In genomic region chr6:88200693-88201609, GRCm38 (mm10) we compare ENCODE assay signal across 11 mouse cellular contexts. TPM values are rescaled to one million over a fixed set of nuclear protein-coding genes. Genes with fewer than 3 reads are reported as not detected.
DNase-seq lines count a peak whose midpoint lies in the region; ATAC-seq and TF ChIP-seq lines count a peak whose summit lies in the region.
"Had no signal": no experiment of that assay in that cellular context is flagged by ENCODE, and none has a peak within 500 bp of the region (broad histone marks: within the 10 kb centered on the region; RNA-seq: fewer than 3 reads in every experiment).

No protein-coding gene starts in this region.

- H3K36me3 ChIP-seq in forebrain, embryonic 12.5 days (replicated peaks): no peaks in the 10 kb centered on the region
- H3K36me3 ChIP-seq in forebrain, embryonic 16.5 days (ENCODE audit: control insufficient read depth, insufficient read depth): no peaks in the 10 kb centered on the region
- no peaks in the 10 kb centered on the region for H3K36me3 ChIP-seq in lung, postnatal 0 days (ENCODE audit: insufficient read depth, low read length)
- H3K36me3 ChIP-seq in kidney, postnatal 0 days (ENCODE audit: insufficient read depth, low read length): no peaks in the 10 kb centered on the region
- no peaks in the 10 kb centered on the region for H3K36me3 ChIP-seq in neural tube, embryonic 13.5 days

- no peak for TF ChIP-seq EP300 in lung, postnatal 0 days (IDR thresholded peaks at IDR 0.05)

- no peak for ATAC-seq in forebrain, embryonic 12.5 days (ENCODE audit: low FRiP score)
- ATAC-seq in forebrain, embryonic 16.5 days: no peak
- no peak for ATAC-seq in lung, postnatal 0 days
- no peak for ATAC-seq in kidney, postnatal 0 days (replicated peaks; ENCODE audit: low FRiP score, low read depth)
- no peak for ATAC-seq in neural tube, embryonic 13.5 days (ENCODE audit: low read depth)
- no peak for ATAC-seq in cerebellum, adult (ENCODE audit: insufficient number of reproducible peaks, low FRiP score, low TSS enrichment)

- DNase-seq in lung, postnatal 0 days (ENCODE audit: low spot score): peak; percentile 4
- DNase-seq in lung, postnatal 25 days (ENCODE audit: low spot score): no peak
- no peak for DNase-seq in kidney, postnatal 0 days (ENCODE audit: low spot score)
- DNase-seq in layer of hippocampus, adult 9-10 months (ENCODE audit: low spot score): no peak
- DNase-seq: adrenal gland, postnatal 25 days; layer of hippocampus, postnatal 36 days had no signal

- WGBS in forebrain, embryonic 12.5 days: 4% methylated on average over 20 of the region's 20 CpGs
- WGBS in forebrain, embryonic 16.5 days: 7% methylated on average over 20 of the region's 20 CpGs
- WGBS in lung, postnatal 0 days: 36% methylated on average over 20 of the region's 20 CpGs
- 33% methylated on average over 20 of the region's 20 CpGs for WGBS in kidney, postnatal 0 days
- WGBS in neural tube, embryonic 13.5 days: 5% methylated on average over 20 of the region's 20 CpGs

- H3K4me2 ChIP-seq in forebrain, embryonic 12.5 days: no peak overlapping the region
- no peak overlapping the region for H3K4me2 ChIP-seq in forebrain, embryonic 16.5 days (ENCODE audit: low read length)
- H3K4me2 ChIP-seq in lung, postnatal 0 days (replicated peaks; ENCODE audit: low read depth, low read length): peak overlapping the region; percentile 69
- peak overlapping the region; percentile 73 for H3K4me2 ChIP-seq in kidney, postnatal 0 days (ENCODE audit: low read length)
- peak overlapping the region; percentile 56 for H3K4me2 ChIP-seq in neural tube, embryonic 13.5 days

- H3K27ac ChIP-seq in forebrain, embryonic 12.5 days: no peak overlapping the region
- no peak overlapping the region for H3K27ac ChIP-seq in forebrain, embryonic 16.5 days (ENCODE audit: low read length)
- H3K27ac ChIP-seq in lung, postnatal 0 days (ENCODE audit: low read length): no peak overlapping the region
- H3K27ac ChIP-seq in kidney, postnatal 0 days: peak overlapping the region; percentile 27; the same call in 1 of the 2 replicates
- H3K27ac ChIP-seq in neural tube, embryonic 13.5 days (replicated peaks): no peak overlapping the region

- no peaks in the 10 kb centered on the region for H3K9me3 ChIP-seq in forebrain, embryonic 12.5 days
- no peaks in the 10 kb centered on the region for H3K9me3 ChIP-seq in forebrain, embryonic 16.5 days (ENCODE audit: control insufficient read depth, low read length)
- H3K9me3 ChIP-seq in lung, postnatal 0 days (ENCODE audit: low read length): no peaks in the 10 kb centered on the region
- no peaks in the 10 kb centered on the region for H3K9me3 ChIP-seq in kidney, postnatal 0 days (replicated peaks; ENCODE audit: low read length)
- H3K9me3 ChIP-seq in neural tube, embryonic 13.5 days: no peaks in the 10 kb centered on the region

- TF ChIP-seq CTCF in lung, postnatal 0 days (IDR thresholded peaks at IDR 0.05): no peak
- no peak for TF ChIP-seq CTCF in kidney, postnatal 0 days (IDR thresholded peaks at IDR 0.05; ENCODE audit: low read depth)

- H3K9ac ChIP-seq in forebrain, embryonic 12.5 days: no peak overlapping the region
- no peak overlapping the region for H3K9ac ChIP-seq in forebrain, embryonic 16.5 days (replicated peaks; ENCODE audit: low read depth, low read length)
- H3K9ac ChIP-seq in lung, postnatal 0 days (replicated peaks; ENCODE audit: low read depth): peak overlapping the region; percentile 12; the same call in 1 of the 2 replicates
- peak overlapping the region; percentile 62; the same call in 1 of the 2 replicates for H3K9ac ChIP-seq in kidney, postnatal 0 days (ENCODE audit: low read depth, low read length)
- H3K9ac ChIP-seq in neural tube, embryonic 13.5 days: no peak overlapping the region

- H3K4me1 ChIP-seq in forebrain, embryonic 12.5 days: peaks cover 43% of the 10 kb centered on the region
- peaks cover 18% of the 10 kb centered on the region for H3K4me1 ChIP-seq in forebrain, embryonic 16.5 days (replicated peaks; ENCODE audit: control insufficient read depth, insufficient read depth, low read length)
- peaks cover 22% of the 10 kb centered on the region; the same call in 1 of the 2 replicates for H3K4me1 ChIP-seq in lung, postnatal 0 days (ENCODE audit: insufficient read depth, low read depth, low read length)
- peaks cover 35% of the 10 kb centered on the region; the same call in 1 of the 2 replicates for H3K4me1 ChIP-seq in kidney, postnatal 0 days (replicated peaks; ENCODE audit: insufficient read depth, low read length)
- peaks cover 36% of the 10 kb centered on the region for H3K4me1 ChIP-seq in neural tube, embryonic 13.5 days (replicated peaks)

- H3K4me3 ChIP-seq in forebrain, embryonic 12.5 days (replicated peaks): peak overlapping the region; percentile 40; the same call in 1 of the 2 replicates
- H3K4me3 ChIP-seq in forebrain, embryonic 16.5 days (replicated peaks; ENCODE audit: low read length): no peak overlapping the region
- H3K4me3 ChIP-seq in lung, postnatal 0 days (ENCODE audit: low read depth, low read length): peak overlapping the region; percentile 52
- peak overlapping the region; percentile 52 for H3K4me3 ChIP-seq in kidney, postnatal 0 days (replicated peaks; ENCODE audit: low read depth, low read length)
- H3K4me3 ChIP-seq in neural tube, embryonic 13.5 days: peak overlapping the region; percentile 36; the same call in 1 of the 2 replicates
- H3K4me3 ChIP-seq: erythroblast, embryonic 14.5 days had no signal

- peaks cover 99% of the 10 kb centered on the region for H3K27me3 ChIP-seq in forebrain, embryonic 12.5 days
- peaks cover 87% of the 10 kb centered on the region for H3K27me3 ChIP-seq in forebrain, embryonic 16.5 days (replicated peaks; ENCODE audit: control insufficient read depth, insufficient read depth, low read length)
- peaks cover 80% of the 10 kb centered on the region for H3K27me3 ChIP-seq in lung, postnatal 0 days (replicated peaks; ENCODE audit: insufficient read depth, low read length)
- H3K27me3 ChIP-seq in kidney, postnatal 0 days (ENCODE audit: insufficient read depth, low read length): peaks cover 75% of the 10 kb centered on the region
- H3K27me3 ChIP-seq in neural tube, embryonic 13.5 days: peaks cover 100% of the 10 kb centered on the region

RNA-seq across cellular contexts. Expression of gene Gata2, which starts 7.3 kb away (rescaled TPM):
- 9.4 and 14.6 TPM in 2 replicates for polyA plus RNA-seq in forebrain, embryonic 12.5 days (2016; fragmentation: Nextera tagmentation; extraction: Ambion mirVana)
- 1.8 TPM in 2 replicates for polyA plus RNA-seq in forebrain, embryonic 16.5 days (2015; fragmentation: Nextera tagmentation; extraction: Ambion mirVana)
- polyA plus RNA-seq in lung, postnatal 0 days (2015; fragmentation: Nextera tagmentation; extraction: Ambion mirVana): 86.2 and 104 TPM in 2 replicates
- 56.3 and 64.3 TPM in 2 replicates for polyA plus RNA-seq in kidney, postnatal 0 days (2015; fragmentation: Nextera tagmentation; extraction: Ambion mirVana)
- polyA plus RNA-seq in neural tube, embryonic 13.5 days (2015; fragmentation: Nextera tagmentation; extraction: Ambion mirVana): 6.8 and 6.9 TPM in 2 replicates

RNA-seq across cellular contexts. Expression of gene Dnajb8, which starts 21.1 kb away (rescaled TPM):
- not detected in 2 replicates for polyA plus RNA-seq in forebrain, embryonic 12.5 days (2016; fragmentation: Nextera tagmentation; extraction: Ambion mirVana)
- polyA plus RNA-seq in forebrain, embryonic 16.5 days (2015; fragmentation: Nextera tagmentation; extraction: Ambion mirVana): not detected in 2 replicates
- polyA plus RNA-seq in lung, postnatal 0 days (2015; fragmentation: Nextera tagmentation; extraction: Ambion mirVana): not detected in 2 replicates
- not detected in 2 replicates for polyA plus RNA-seq in kidney, postnatal 0 days (2015; fragmentation: Nextera tagmentation; extraction: Ambion mirVana)
- polyA plus RNA-seq in neural tube, embryonic 13.5 days (2015; fragmentation: Nextera tagmentation; extraction: Ambion mirVana): not detected in 2 replicates
- polyA plus RNA-seq: erythroblast, embryonic 14.5 days had no signal

Comparison
In these comparisons a context has a peak if more than half of its experiments do, and no peak if none do; other contexts are left out.
1. H3K4me2 ChIP-seq: peak in lung, postnatal 0 days (single experiment), kidney, postnatal 0 days (single experiment) and neural tube, embryonic 13.5 days (single experiment); none in forebrain, embryonic 12.5 days (single experiment) and forebrain, embryonic 16.5 days (single experiment).
2. H3K9ac ChIP-seq: peak in lung, postnatal 0 days (single experiment) and kidney, postnatal 0 days (single experiment); none in forebrain, embryonic 12.5 days (single experiment), forebrain, embryonic 16.5 days (single experiment) and neural tube, embryonic 13.5 days (single experiment).